Mouse (Mus musculus) liver, adult 2 months (tissue): ENCODE data around the gene Pim1.

Experiments used
- CTCF ChIP-seq: fragments of 200-500 bp; IDR thresholded peaks from 2 replicates; pipeline ENCODE4 v1.5.1; 2011; ENCODE audit warnings: low read depth, low read length, control low read depth
- POLR2A ChIP-seq: fragments of 200-500 bp; IDR thresholded peaks from 2 replicates; pipeline ENCODE4 v1.6.1; 2011; ENCODE audit warnings: low read length, control low read depth; ENCODE audit not compliant: insufficient read depth; ENCODE audit errors: extremely low read depth

- no peak for TF ChIP-seq CTCF
- no peak for TF ChIP-seq POLR2A
Measured at GRCm38 (mm10) chr17:29476461-29476860, 14.1 kb upstream of the Pim1 start.
